Mouse (Mus musculus): ENCODE data around the gene Rarres2. TPM values are rescaled to one million over a fixed set of nuclear protein-coding genes. Genes with fewer than 3 reads are reported as not detected.

Gene Rarres2
- polyA plus RNA-seq, 1 experiment from 2014 or later, result 3.8 TPM

- H3K4me3 ChIP-seq (ENCODE audit: low read depth, low read length), result peak within 1 kb of the TSS; percentile 69
- H3K27ac ChIP-seq (replicated peaks; ENCODE audit: low read depth, low read length), result peak within 1 kb of the TSS; percentile 52; the same call in 1 of the 2 replicates
- WGBS, result 5% methylated on average over 42 of the region's 42 CpGs
- ATAC-seq (replicated peaks; ENCODE audit: insufficient number of reproducible peaks, low FRiP score, low TSS enrichment, low read depth) (peak; percentile 98), DNase-seq (ENCODE audit: low spot score) (peak; percentile 97)
- H3K9ac ChIP-seq (replicated peaks; ENCODE audit: low read length), result peak within 1 kb of the TSS; percentile 85
- peaks cover 18% of the 10 kb centered on the region for H3K36me3 ChIP-seq (replicated peaks; ENCODE audit: control insufficient read depth, insufficient read depth, low read depth, low read length)
- H3K4me2 ChIP-seq (ENCODE audit: low read depth, low read length), result peak within 1 kb of the TSS; percentile 67
- no peaks in the 10 kb centered on the region for H3K4me1 ChIP-seq (ENCODE audit: control insufficient read depth, insufficient read depth, low read length)
- H3K9me3 ChIP-seq (replicated peaks; ENCODE audit: control insufficient read depth, low read length), result peaks cover 9% of the 10 kb centered on the region
- H3K27me3 ChIP-seq (ENCODE audit: control insufficient read depth, insufficient read depth, low read length), result no peaks in the 10 kb centered on the region
Measured at GRCm38 (mm10) chr6:48601271-48602079, 28.9 kb upstream of the Rarres2 start, which contains the start of gene Zfp775. Gene Zfp775, plus strand, starts transcription at chr6:48602063.

DNA sequence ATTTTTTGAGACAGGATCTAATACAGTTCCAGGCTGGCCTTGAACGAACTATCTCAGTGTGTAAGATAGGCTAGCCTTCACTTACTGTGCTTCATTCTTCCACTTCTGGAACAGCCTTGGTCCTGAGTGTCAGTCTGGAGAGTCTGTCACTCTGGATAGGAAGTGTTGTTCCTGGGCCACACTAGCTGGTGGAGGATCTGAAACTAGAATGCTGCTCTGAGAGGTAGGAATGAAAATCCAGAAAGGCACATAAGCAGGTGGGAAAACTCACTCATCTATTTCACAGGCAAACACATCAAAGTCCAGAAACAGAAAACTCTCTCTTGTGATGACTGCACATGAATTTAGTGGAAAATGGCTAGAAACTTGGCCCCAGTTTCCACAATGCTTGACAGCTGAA lies 28.0 kb upstream of the Rarres2 start:
- peaks cover 14% of the 10 kb centered on the region for H3K9me3 ChIP-seq (replicated peaks; ENCODE audit: control insufficient read depth, low read length)
- no peak overlapping the region for H3K4me2 ChIP-seq (ENCODE audit: low read depth, low read length)
- H3K9ac ChIP-seq (replicated peaks; ENCODE audit: low read length), result no peak overlapping the region
- DNase-seq (ENCODE audit: low spot score), result no peak
- no peak overlapping the region for H3K27ac ChIP-seq (replicated peaks; ENCODE audit: low read depth, low read length)
- H3K36me3 ChIP-seq (replicated peaks; ENCODE audit: control insufficient read depth, insufficient read depth, low read depth, low read length), result peaks cover 23% of the 10 kb centered on the region
- no peak overlapping the region for H3K4me3 ChIP-seq (ENCODE audit: low read depth, low read length)
- no peaks in the 10 kb centered on the region for H3K27me3 ChIP-seq (ENCODE audit: control insufficient read depth, insufficient read depth, low read length)
- 92% methylated on average over 1 of the region's 1 CpGs for WGBS
- ATAC-seq (replicated peaks; ENCODE audit: insufficient number of reproducible peaks, low FRiP score, low TSS enrichment, low read depth), result no peak
- no peaks in the 10 kb centered on the region for H3K4me1 ChIP-seq (ENCODE audit: control insufficient read depth, insufficient read depth, low read length)

DNA sequence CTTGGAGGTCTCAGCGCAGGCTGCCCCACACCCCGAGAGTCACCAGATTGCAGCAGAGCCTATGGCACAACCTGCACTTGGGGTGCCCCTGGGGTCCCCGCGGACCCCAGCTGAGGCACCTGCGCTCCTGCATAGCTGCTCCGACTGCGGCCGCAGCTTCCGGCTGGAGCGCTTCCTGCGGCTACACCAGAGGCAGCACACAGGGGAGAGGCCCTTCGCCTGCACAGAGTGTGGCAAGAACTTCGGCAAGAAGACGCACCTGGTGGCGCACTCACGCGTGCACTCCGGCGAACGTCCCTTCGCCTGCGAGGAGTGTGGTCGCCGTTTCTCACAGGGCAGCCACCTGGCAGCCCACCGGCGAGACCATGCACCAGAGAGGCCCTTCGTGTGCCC lies 24.6 kb upstream of the Rarres2 start:
- Histone ChIP-seq H3K27ac (replicated peaks; ENCODE audit: low read depth, low read length) (no peak overlapping the region), H3K4me3 (ENCODE audit: low read depth, low read length) (no peak overlapping the region), H3K4me1 (ENCODE audit: control insufficient read depth, insufficient read depth, low read length) (peaks cover 2% of the 10 kb centered on the region; the same call in 1 of the 2 replicates), H3K36me3 (replicated peaks; ENCODE audit: control insufficient read depth, insufficient read depth, low read depth, low read length) (peaks cover 23% of the 10 kb centered on the region), H3K9ac (replicated peaks; ENCODE audit: low read length) (no peak overlapping the region), H3K9me3 (replicated peaks; ENCODE audit: control insufficient read depth, low read length) (peaks cover 14% of the 10 kb centered on the region), H3K27me3 (ENCODE audit: control insufficient read depth, insufficient read depth, low read length) (no peaks in the 10 kb centered on the region), H3K4me2 (ENCODE audit: low read depth, low read length) (no peak overlapping the region)
- ATAC-seq (replicated peaks; ENCODE audit: insufficient number of reproducible peaks, low FRiP score, low TSS enrichment, low read depth) (no peak), DNase-seq (ENCODE audit: low spot score) (no peak)
- 96% methylated on average over 27 of the region's 27 CpGs for WGBS

GRCm38 (mm10) chr6:48596545-48597232 lies 24.1 kb upstream of the Rarres2 start:
- Histone ChIP-seq H3K27me3 (ENCODE audit: control insufficient read depth, insufficient read depth, low read length) (no peaks in the 10 kb centered on the region), H3K9me3 (replicated peaks; ENCODE audit: control insufficient read depth, low read length) (peaks cover 14% of the 10 kb centered on the region), H3K9ac (replicated peaks; ENCODE audit: low read length) (no peak overlapping the region), H3K4me2 (ENCODE audit: low read depth, low read length) (no peak overlapping the region), H3K27ac (replicated peaks; ENCODE audit: low read depth, low read length) (no peak overlapping the region), H3K4me3 (ENCODE audit: low read depth, low read length) (no peak overlapping the region), H3K4me1 (ENCODE audit: control insufficient read depth, insufficient read depth, low read length) (peaks cover 2% of the 10 kb centered on the region; the same call in 1 of the 2 replicates), H3K36me3 (replicated peaks; ENCODE audit: control insufficient read depth, insufficient read depth, low read depth, low read length) (peaks cover 23% of the 10 kb centered on the region)
- ATAC-seq (replicated peaks; ENCODE audit: insufficient number of reproducible peaks, low FRiP score, low TSS enrichment, low read depth) (no peak), DNase-seq (ENCODE audit: low spot score) (no peak)
- WGBS, result 95% methylated on average over 45 of the region's 45 CpGs

DNA sequence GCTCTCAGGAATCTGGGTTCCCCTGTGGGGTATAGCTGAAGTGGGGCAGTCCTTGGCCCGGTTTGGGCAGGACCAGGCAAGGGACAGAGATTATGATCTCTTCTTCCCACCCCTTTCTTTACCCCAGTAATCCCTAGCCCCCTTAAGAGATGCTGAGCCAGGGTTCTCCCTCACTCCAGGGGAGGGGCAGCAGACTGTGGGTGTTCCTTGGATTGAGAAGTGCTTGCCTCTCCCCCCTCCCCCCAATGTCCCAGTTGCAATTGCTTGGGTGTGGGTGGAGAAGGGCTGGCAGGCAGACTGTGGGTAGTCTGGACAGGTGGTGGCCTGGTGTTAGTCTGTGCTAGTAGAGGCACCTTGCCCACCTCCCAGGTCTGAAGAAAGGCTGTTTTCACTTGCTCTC lies 22.7 kb upstream of the Rarres2 start:
- Histone ChIP-seq H3K27ac (replicated peaks; ENCODE audit: low read depth, low read length) (no peak overlapping the region), H3K9ac (replicated peaks; ENCODE audit: low read length) (no peak overlapping the region; the same call in 1 of the 2 replicates), H3K4me1 (ENCODE audit: control insufficient read depth, insufficient read depth, low read length) (peaks cover 2% of the 10 kb centered on the region; the same call in 1 of the 2 replicates), H3K9me3 (replicated peaks; ENCODE audit: control insufficient read depth, low read length) (peaks cover 14% of the 10 kb centered on the region), H3K4me2 (ENCODE audit: low read depth, low read length) (peak overlapping the region; percentile 78; the same call in 1 of the 2 replicates), H3K4me3 (ENCODE audit: low read depth, low read length) (no peak overlapping the region), H3K36me3 (replicated peaks; ENCODE audit: control insufficient read depth, insufficient read depth, low read depth, low read length) (peaks cover 23% of the 10 kb centered on the region), H3K27me3 (ENCODE audit: control insufficient read depth, insufficient read depth, low read length) (no peaks in the 10 kb centered on the region)
- no peak for ATAC-seq (replicated peaks; ENCODE audit: insufficient number of reproducible peaks, low FRiP score, low TSS enrichment, low read depth)
- DNase-seq (ENCODE audit: low spot score), result no peak
- 40% methylated on average over 1 of the region's 1 CpGs for WGBS

DNA sequence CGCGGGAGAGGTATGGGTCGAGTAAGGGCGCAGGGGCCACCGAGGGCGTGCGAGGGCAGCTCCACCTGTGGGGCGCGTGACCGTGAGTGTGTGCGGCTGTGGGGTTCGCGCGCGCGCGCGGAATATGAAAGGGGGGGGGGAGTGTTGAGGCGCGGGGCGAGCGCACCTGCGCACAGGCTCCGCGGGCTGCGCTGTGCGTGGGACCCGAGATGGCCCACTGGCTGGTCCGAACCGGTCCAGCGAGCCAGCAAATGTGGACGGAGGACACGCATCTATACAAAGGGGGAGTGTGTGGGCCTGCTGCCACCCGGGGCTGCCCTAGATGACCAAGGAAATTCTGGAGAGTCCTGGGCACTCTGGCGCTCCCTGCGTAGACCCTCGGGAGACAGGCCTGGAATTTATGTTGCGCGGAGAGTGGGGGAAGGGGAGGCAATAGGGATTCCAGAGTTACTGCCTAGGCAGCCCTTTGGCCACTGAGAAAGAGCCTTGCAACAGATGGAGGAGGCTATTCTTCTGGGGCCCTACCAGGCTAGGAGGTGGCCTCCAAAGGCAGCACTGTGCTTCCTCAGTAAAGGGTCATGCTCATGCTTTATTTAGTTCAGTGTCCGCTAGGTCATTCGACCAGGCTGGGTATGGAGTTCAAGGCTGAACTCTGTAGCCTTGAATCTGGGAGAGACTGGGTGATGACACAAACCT lies 21.6 kb upstream of the Rarres2 start:
- DNase-seq (ENCODE audit: low spot score), result peak; percentile 65
- ATAC-seq (replicated peaks; ENCODE audit: insufficient number of reproducible peaks, low FRiP score, low TSS enrichment, low read depth), result peak; percentile 72
- H3K4me1 ChIP-seq (ENCODE audit: control insufficient read depth, insufficient read depth, low read length), result peaks cover 2% of the 10 kb centered on the region; the same call in 1 of the 2 replicates
- H3K4me2 ChIP-seq (ENCODE audit: low read depth, low read length), result peak overlapping the region; percentile 78
- H3K27me3 ChIP-seq (ENCODE audit: control insufficient read depth, insufficient read depth, low read length), result no peaks in the 10 kb centered on the region
- peak overlapping the region; percentile 88 for H3K9ac ChIP-seq (replicated peaks; ENCODE audit: low read length)
- peak overlapping the region; percentile 84 for H3K4me3 ChIP-seq (ENCODE audit: low read depth, low read length)
- 1% methylated on average over 35 of the region's 41 CpGs for WGBS
- H3K9me3 ChIP-seq (replicated peaks; ENCODE audit: control insufficient read depth, low read length), result peaks cover 14% of the 10 kb centered on the region
- H3K27ac ChIP-seq (replicated peaks; ENCODE audit: low read depth, low read length), result peak overlapping the region; percentile 78
- H3K36me3 ChIP-seq (replicated peaks; ENCODE audit: control insufficient read depth, insufficient read depth, low read depth, low read length), result peaks cover 23% of the 10 kb centered on the region

DNA sequence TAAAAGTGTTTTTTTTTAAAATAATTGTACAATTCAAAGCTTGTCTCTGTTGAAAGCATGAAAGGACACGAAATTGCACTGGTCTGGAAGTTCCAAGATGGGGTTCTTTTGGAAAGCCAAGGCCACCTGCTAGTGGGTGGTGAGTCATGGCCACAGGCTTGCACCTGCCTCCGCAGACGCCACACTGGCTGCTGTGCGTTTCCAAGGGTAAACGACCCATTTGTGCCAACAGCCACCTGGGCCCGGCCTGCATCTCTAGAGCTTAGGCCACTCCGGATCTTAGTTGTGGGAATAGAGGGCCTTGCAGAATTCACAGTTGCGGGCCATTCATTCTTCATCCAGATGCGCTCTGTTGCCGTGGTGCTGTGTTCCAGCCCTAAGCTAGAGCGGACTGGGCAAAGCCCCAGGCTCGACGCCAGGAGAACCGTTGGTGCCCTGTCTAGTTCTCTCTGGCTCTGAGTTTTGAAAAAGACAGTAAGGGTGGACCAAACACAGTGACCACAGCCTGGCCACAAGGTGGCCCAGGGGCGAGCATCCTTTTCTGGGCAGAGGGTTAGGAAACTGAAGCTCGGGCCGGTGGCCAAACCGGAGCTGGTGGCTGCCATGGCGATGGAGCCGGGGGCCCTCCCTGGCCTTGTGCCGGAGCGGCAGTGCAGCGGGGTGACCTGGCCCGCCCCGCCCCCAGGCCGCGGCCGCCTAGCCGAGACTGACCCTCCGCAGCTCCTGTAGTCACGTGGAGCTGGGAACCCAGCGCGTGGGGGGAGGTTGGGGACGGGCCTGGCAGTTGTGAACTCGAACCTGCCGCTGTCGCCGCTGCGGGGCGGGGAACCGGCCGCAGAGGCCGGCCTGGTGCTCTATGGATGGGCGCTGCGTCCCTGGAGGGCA lies 20.8 kb upstream of the Rarres2 start, which contains the start of the genes Repin1 and Gm44965:
TSS of gene Repin1 (plus strand) at position 726 of the 885 bp plus-strand sequence.
TSS of gene Gm44965 (plus strand) at position 784 of the 885 bp plus-strand sequence.
- 7% methylated on average over 42 of the region's 45 CpGs for WGBS

More for the DNA sequence above, 20.8 kb upstream of the Rarres2 start, which contains the start of the genes Repin1 and Gm44965:
- Histone ChIP-seq H3K27ac (replicated peaks; ENCODE audit: low read depth, low read length) (peak within 1 kb of the TSS; percentile 78), H3K9me3 (replicated peaks; ENCODE audit: control insufficient read depth, low read length) (peaks cover 14% of the 10 kb centered on the region), H3K4me2 (ENCODE audit: low read depth, low read length) (peak within 1 kb of the TSS; percentile 78), H3K9ac (replicated peaks; ENCODE audit: low read length) (peak within 1 kb of the TSS; percentile 88), H3K36me3 (replicated peaks; ENCODE audit: control insufficient read depth, insufficient read depth, low read depth, low read length) (peaks cover 21% of the 10 kb centered on the region), H3K27me3 (ENCODE audit: control insufficient read depth, insufficient read depth, low read length) (no peaks in the 10 kb centered on the region), H3K4me1 (ENCODE audit: control insufficient read depth, insufficient read depth, low read length) (peaks cover 2% of the 10 kb centered on the region; the same call in 1 of the 2 replicates), H3K4me3 (ENCODE audit: low read depth, low read length) (peak within 1 kb of the TSS; percentile 84)
- DNase-seq (ENCODE audit: low spot score), result peak; percentile 91
- peak; percentile 89 for ATAC-seq (replicated peaks; ENCODE audit: insufficient number of reproducible peaks, low FRiP score, low TSS enrichment, low read depth)
